Mouse (Mus musculus): Measurements from ENCODE around the gene Pou3f4. TPM values are rescaled to one million over a fixed set of nuclear protein-coding genes. Genes with fewer than 3 reads are reported as not detected.
"Not testable (repeated sequence)": the region's sequence is repeated elsewhere in the genome, so short reads cannot be mapped to it uniquely, and the experiment has no call there.

Gene Pou3f4
- total RNA-seq (2022), result not detected

DNA sequence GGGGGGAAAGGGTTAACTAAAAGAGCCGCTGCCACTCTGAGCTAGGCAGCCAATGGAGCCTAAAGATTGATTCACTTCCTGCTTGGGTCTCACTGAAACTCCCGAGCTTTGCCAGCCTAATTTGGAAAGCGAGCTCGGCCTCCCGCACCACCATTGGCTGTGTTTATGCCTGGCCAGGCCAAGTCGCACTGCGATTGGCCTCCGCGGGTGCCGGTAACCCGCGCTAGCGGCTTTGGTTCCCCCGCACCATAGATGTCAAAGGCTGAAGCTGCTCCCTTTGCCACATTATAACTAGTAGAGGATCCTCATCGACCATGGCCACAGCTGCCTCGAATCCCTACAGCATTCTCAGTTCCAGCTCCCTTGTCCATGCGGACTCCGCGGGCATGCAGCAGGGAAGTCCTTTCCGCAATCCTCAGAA lies at the start of gene Pou3f4:
Gene Pou3f4 (plus strand): TSS at position 130 of the 421 bp plus-strand sequence.
- no peak for DNase-seq (ENCODE audit: low spot score in 2 of 2)

DNA sequence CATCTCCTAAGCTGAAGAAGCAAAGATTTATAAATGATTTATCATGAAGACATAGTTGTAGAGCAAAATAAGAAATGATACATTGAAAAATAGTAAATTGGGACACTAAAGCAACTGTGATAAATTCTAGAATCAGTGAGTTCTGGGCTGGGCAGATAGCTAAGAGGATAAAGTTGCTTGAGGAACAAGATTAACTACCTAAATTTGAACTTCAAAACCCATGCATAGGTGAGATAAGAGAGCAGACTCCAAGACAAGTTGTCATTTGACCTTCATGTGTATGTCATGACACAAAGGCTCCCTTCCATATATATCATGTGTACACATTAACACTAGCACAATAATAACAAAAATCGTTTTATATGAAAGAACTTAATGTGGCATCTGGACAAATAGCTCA lies 48.1 kb upstream of the Pou3f4 start:
- DNase-seq (ENCODE audit: low spot score in 2 of 2), result no peak

- not testable (repeated sequence) for DNase-seq (ENCODE audit: low spot score in 2 of 2)
Observed at GRCm38 (mm10) chrX:110774807-110775206, 39.3 kb upstream of the Pou3f4 start.

- DNase-seq (ENCODE audit: low spot score in 2 of 2), result no peak
Observed at GRCm38 (mm10) chrX:110802502-110802901, 11.6 kb upstream of the Pou3f4 start.

GRCm38 (mm10) chrX:110810001-110810578 lies 4.0 kb upstream of the Pou3f4 start:
- DNase-seq (ENCODE audit: low spot score in 2 of 2), result no peak

DNA sequence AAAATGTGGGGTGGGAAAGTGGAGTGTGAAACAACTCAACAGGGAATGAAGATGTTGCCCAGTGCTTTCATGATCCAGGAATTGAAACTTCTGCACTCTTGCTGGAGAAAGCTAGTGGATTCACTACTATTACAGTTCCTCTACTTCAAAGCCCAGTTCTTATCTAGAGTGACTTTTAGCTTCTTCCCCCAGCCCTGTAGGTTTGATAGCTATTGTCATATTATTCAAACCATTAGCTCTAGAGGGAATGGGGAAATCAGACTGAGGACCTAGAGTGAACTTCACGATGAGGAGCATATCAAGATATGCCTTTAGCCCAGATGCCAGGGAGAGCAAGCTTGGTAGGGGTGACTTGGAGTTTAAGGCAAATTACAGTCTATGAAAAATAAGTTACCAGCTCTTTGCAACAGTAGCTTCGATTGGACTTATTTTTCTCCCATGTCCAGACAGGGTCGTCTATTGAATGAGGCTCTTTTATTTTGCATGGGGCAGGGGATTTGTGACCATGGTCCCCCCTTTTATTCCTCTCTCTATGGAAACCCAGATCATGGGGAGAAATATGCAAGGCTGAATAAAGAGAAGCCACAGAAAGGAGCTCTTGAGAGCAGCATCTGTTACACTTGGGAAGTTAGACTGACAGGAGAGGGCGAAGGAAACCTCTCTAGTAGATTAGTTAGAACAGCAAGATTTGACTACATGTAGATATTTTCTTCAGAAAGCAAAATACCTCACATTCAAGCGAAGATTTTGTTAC lies 3.1 kb upstream of the Pou3f4 start:
- DNase-seq (ENCODE audit: low spot score in 2 of 2), result no peak

DNA sequence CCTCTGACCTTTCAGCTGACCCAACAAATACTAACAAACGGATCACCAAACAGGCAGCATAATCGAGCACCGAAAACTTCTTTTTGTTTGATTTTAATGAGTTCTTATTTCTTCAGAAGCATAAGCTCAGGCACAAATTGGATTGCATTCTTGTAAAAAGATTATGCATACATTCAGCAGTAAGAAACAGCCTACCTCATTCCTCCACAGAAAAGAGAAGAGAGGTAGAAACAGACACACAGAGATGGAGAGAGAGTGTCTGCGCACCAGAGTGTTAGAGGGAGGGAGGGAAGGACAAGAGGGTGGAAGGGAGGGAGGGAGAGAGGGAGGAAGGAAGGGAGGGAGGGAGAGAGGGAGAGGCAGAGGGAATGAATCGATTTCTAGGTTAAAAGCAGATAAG lies 2.0 kb upstream of the Pou3f4 start:
- no peak for DNase-seq (ENCODE audit: low spot score in 2 of 2)

GRCm38 (mm10) chrX:110813401-110813800 lies 679 bp upstream of the Pou3f4 start:
- no peak for DNase-seq (ENCODE audit: low spot score in 2 of 2)

DNA sequence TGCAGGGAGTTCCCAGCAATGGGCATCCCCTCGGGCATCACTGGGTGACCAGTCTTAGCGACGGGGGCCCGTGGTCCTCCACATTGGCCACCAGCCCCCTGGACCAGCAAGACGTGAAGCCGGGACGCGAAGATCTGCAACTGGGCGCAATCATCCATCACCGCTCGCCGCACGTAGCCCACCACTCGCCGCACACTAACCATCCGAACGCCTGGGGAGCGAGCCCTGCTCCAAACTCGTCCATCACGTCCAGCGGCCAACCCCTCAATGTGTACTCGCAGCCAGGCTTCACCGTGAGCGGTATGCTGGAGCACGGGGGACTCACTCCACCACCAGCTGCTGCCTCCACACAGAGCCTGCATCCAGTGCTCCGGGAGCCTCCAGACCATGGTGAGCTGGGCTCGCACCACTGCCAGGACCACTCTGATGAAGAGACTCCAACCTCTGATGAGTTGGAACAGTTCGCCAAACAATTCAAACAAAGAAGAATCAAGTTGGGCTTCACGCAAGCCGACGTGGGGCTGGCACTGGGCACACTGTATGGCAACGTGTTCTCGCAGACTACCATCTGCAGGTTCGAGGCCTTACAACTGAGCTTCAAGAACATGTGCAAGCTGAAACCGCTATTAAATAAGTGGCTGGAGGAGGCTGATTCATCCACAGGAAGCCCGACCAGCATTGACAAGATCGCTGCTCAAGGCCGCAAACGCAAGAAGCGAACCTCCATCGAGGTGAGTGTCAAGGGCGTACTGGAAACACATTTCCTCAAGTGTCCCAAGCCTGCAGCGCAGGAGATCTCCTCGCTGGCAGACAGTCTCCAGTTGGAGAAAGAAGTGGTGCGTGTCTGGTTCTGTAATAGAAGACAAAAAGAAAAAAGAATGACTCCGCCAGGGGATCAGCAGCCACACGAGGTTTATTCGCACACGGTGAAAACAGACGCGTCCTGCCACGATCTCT lies 790 bp downstream of the Pou3f4 start:
- DNase-seq (ENCODE audit: low spot score in 2 of 2), result no peak

GRCm38 (mm10) chrX:110815549-110815930 lies 1.5 kb downstream of the Pou3f4 start:
- no peak for DNase-seq (ENCODE audit: low spot score in 2 of 2)

GRCm38 (mm10) chrX:110816609-110817008 lies 2.5 kb downstream of the Pou3f4 start:
- no peak for DNase-seq (ENCODE audit: low spot score in 2 of 2)

DNA sequence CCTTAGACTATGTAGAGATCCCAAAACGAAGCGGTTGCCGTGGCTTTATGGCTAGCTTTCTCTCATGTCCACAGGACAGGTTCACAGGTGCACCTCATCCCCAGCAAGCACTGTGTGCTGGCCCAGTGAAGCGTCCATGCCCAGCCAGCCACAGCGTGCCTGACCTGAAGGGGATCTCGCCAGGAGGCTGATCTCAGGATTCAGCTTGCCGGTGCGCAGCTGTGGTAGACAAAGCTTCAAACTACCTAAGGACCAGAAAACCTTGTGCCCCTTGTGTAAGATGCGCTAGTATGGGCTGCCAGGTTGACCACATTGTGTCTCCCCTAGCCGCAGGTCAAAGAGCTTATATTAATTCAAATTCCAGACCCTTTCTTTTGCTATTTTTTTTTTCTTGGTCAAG lies 3.1 kb downstream of the Pou3f4 start:
- DNase-seq (ENCODE audit: low spot score in 2 of 2), result no peak

GRCm38 (mm10) chrX:110837450-110837849 lies 23.4 kb downstream of the Pou3f4 start:
- DNase-seq (ENCODE audit: low spot score in 2 of 2), result no peak

GRCm38 (mm10) chrX:110851300-110851699 lies 37.2 kb downstream of the Pou3f4 start:
- no peak for DNase-seq (ENCODE audit: low spot score in 2 of 2)
